Mouse (Mus musculus) olfactory bulb, adult 2 months (tissue): ENCODE measurements around the gene Ip6k1.

Experiments
- CTCF ChIP-seq: fragments of 200-500 bp; IDR thresholded peaks from 2 replicates; pipeline ENCODE4 v1.5.1; 2012; ENCODE audit warnings: low read depth, mild to moderate bottlenecking, low read length, moderate library complexity; ENCODE audit not compliant: insufficient read depth
- POLR2A ChIP-seq: fragments of 200-500 bp; IDR thresholded peaks from 2 replicates; pipeline ENCODE4 v1.6.1; 2012; ENCODE audit warnings: mild to moderate bottlenecking, low read depth, low read length, moderate library complexity; ENCODE audit not compliant: insufficient read depth

- TF ChIP-seq CTCF (no peak), POLR2A (no peak)
These were observed 64.9 kb downstream of the Ip6k1 start for GRCm38 (mm10) chr9:108067199-108067598.
